Mouse (Mus musculus) CH12F3 (cell line): ENCODE data around the gene Rab11fip3.

Experiments
- in situ Hi-C: fragments of 300-500 bp; cut with MboI; formaldehyde crosslinking; loops from 2 replicates; pipeline ENCODE4 v1.14.3; 2020; ENCODE audit warnings: low sequenced_read_pairs

The Rab11fip3 gene

DNA sequence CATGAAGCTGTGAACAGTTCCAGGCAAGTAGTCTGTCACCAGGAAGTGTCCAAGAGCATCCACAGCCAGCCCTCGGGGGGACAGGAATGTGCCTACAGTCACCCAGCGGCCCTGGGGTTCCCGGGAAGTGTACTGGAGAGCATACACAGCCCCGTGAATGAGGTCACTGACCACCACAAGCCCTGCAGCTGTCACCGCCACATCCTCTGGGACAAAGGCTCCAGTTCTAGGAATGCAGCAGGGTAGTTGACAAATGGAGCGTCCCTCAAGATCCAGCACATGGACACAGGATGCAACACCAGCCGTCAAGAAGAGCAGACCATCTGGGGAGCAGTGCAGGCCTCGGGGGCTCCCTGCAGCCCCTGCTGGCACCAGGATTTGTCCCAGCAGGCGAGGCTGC lies 125.6 kb downstream of the Rab11fip3 start:
- in situ Hi-C loops = no loop called here

DNA sequence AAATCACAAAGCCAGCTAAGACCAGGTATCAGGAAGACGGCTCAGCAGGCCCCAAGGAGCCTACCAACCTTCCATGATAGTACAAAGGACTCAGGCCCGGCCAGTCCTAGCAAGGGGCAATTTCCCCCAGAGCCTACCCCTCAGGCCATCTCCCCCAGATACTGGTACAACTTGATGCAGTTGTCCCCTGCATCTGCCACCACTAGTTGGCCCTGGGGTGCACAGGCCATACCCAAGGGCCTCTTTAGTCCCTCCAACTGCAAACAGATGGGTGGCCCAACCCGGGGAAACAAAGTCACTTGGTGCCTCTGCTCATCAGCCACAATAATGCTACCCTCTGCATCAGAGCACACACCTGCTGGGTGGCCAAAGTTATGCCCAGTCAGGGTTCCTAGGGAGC lies 126.1 kb downstream of the Rab11fip3 start:
- in situ Hi-C loops = no loop called here

DNA sequence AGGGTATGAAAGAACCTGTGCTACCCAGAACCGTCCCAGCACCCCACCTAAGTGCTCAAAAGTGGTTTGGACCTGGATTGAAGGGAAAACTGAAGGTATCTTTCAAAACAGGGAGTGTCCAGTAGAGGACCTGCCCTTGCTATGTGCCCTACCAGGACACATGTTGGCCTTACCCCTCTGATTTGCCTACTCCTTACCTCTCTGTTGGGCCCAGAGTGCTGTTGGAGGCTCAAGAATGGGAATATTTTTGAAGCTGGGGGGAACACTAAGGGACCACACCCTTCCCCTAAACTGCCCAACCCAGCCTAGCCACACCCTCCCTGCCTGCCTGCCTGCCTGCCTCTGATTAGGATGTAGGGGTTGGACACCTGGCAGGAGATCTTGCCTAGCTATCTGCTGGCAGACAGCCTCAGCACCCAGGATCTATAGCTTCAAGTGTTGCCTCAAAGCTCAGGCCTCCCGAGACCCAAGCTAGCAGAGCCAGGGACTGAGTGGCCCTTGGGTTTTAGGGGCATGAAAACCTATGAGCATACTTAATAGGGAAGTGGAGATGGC lies 126.7 kb downstream of the Rab11fip3 start:
- in situ Hi-C loops = no loop called here

DNA sequence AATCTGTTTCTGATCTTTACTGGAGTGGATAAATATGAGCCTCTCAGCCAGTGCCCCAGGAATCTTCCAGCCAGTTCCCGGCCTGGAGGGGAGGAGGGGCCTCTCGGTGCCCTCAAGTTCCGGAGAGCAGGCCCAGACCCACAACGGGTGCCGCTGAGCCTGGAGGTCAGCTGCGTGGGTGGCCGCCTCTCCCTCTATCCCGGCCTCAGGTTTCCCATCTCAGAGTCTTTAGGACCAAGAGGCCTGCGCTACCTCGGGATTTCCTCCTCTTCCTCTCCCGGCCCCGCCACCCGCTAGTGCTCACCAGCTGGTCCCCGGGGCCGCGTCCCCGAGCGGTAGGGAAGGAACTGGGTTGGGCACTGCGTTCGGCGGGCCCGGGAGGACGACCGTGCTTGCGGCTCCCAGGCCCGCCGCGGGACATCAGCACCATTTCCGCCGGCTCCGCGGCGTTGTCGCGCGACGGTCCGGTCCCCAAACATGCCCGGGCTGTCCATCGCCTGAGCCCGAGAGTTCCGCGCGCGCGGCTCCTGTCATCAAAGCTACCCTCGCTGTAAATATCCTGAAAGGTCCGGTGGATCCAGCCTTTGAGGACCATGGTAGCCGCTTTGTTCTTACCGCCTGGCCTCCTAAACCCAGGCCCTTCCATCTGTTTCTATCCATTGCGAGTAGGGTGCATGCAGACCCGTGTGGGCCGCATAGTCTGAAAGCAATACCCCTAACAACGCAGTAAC lies 127.7 kb downstream of the Rab11fip3 start:
- in situ Hi-C loops = no loop called here
